Mouse (Mus musculus) liver, embryonic 15.5 days (tissue): Measurements from ENCODE around the gene Rara. TPM values are rescaled to one million over a fixed set of nuclear protein-coding genes. Genes with fewer than 3 reads are reported as not detected.

Source experiments
- ATAC-seq: fragments of 200-750 bp; cut with Nextera tagmentation; 2 replicates; pipeline ENCODE4 v1.8.0; 2017; ENCODE audit warnings: moderate number of reproducible peaks, mild to moderate bottlenecking, moderate library complexity; ENCODE audit not compliant: insufficient read depth
- H3K27ac ChIP-seq: fragments of 300-500 bp; sonication (generic); replicated peaks from 2 replicates; pipeline ENCODE4 v1.5.1; 2015; ENCODE audit warnings: mild to moderate bottlenecking, inconsistent platforms
- H3K27me3 ChIP-seq: fragments of 300-500 bp; sonication (generic); 2 replicates; pipeline ENCODE4 v1.6.1; 2015; ENCODE audit warnings: mild to moderate bottlenecking, inconsistent platforms
- H3K36me3 ChIP-seq: fragments of 300-500 bp; sonication (generic); replicated peaks from 2 replicates; pipeline ENCODE4 v1.6.1; 2015; ENCODE audit warnings: moderate library complexity, mild to moderate bottlenecking, inconsistent platforms
- H3K4me1 ChIP-seq: fragments of 300-500 bp; sonication (generic); replicated peaks from 2 replicates; pipeline ENCODE4 v1.6.1; 2015; ENCODE audit warnings: inconsistent platforms
- H3K4me2 ChIP-seq: fragments of 300-500 bp; sonication (generic); 2 replicates; pipeline ENCODE4 v1.6.1; 2015; ENCODE audit warnings: moderate library complexity, mild to moderate bottlenecking, inconsistent platforms
- H3K4me3 ChIP-seq: fragments of 300-500 bp; sonication (generic); replicated peaks from 2 replicates; pipeline ENCODE4 v1.5.1; 2015; ENCODE audit warnings: mild to moderate bottlenecking, inconsistent platforms
- H3K9ac ChIP-seq: fragments of 300-500 bp; sonication (generic); 2 replicates; pipeline ENCODE4 v1.6.1; 2015; ENCODE audit warnings: moderate library complexity, mild to moderate bottlenecking, inconsistent platforms
- H3K9me3 ChIP-seq: fragments of 300-500 bp; sonication (generic); replicated peaks from 2 replicates; pipeline ENCODE4 v1.6.1; 2016; ENCODE audit warnings: inconsistent platforms
- WGBS: fragments of 180-500 bp; shearing (Covaris S2); methylation state at CpG from one replicate; pipeline ENCODE4 v1.1.7; 2015; ENCODE audit warnings: mixed read lengths; ENCODE audit not compliant: insufficient replicate concordance; 5-methylcytosine and 5-hydroxymethylcytosine counted together
- polyA plus RNA-seq: library from polyadenylated mRNA; unstranded; fragments of >200 nt; fragmentation: Nextera tagmentation; extraction: Ambion mirVana; gene quantifications from 2 replicates; pipeline ENCODE4 v1.2.1, GENCODE M21; 2015

Rara gene
- polyA plus RNA-seq, 1 experiment from 2014 or later, result 4.5 TPM

DNA sequence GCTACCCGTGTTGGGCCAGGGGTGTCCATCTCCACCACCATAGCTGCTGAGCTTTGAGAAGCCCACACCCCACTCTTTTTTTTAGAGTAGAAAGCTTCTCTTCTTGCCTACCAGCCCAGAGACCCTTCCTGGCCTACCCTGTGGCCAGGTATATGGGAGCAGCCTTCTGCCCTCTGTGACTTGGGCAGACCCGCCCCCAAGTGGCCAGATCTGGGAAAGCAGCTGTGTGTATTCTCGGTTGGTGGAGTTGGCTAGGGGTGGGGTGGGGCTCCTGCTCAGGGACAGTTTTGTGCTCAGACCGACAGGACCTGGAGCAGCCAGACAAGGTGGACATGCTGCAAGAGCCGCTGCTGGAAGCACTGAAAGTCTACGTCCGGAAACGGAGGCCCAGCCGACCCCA lies 44.6 kb downstream of the Rara start:
- no peaks in the 10 kb centered on the region for H3K9me3 ChIP-seq
- no peak overlapping the region for H3K9ac ChIP-seq
- peaks cover 37% of the 10 kb centered on the region for H3K27me3 ChIP-seq
- peaks cover 26% of the 10 kb centered on the region; the same call in 1 of the 2 replicates for H3K36me3 ChIP-seq
- H3K4me1 ChIP-seq, result peaks cover 20% of the 10 kb centered on the region
- H3K4me3 ChIP-seq, result no peak overlapping the region
- no peak overlapping the region for H3K27ac ChIP-seq
- 50% methylated on average over 9 of the region's 9 CpGs for WGBS
- no peak overlapping the region for H3K4me2 ChIP-seq
- 0 out of 2 replicates have a peak, but pooled peaks have one; percentile 32 for ATAC-seq

DNA sequence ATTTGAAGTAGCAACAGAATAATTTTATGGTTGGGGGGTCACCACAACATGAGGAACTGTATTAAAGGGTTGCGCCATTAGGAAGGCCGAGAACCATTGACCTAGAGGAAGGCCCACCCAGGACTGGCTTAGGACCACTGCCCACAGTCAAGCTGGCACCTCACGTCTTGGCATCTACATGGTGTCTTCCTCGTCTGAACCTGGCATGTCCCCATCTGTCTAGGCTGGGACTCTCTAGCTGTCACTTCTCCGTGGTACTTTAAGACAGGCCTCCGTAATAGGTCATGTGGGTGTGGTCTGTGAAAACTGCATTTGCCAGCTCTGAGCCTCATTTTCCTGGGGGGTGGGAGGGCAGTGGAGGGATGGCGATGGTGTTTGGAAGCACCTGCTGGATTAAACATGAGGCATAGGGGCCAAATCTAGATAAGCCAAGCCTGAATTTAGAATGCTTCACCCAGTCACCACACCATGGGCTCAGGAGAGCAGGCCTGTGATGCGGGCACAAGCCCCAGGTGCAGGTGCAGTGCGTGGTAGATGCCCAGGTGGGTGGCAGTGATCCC lies 45.3 kb downstream of the Rara start:
- Histone ChIP-seq H3K9me3 (no peaks in the 10 kb centered on the region), H3K27me3 (peaks cover 30% of the 10 kb centered on the region), H3K9ac (no peak overlapping the region), H3K4me1 (peaks cover 23% of the 10 kb centered on the region), H3K36me3 (peaks cover 22% of the 10 kb centered on the region; the same call in 1 of the 2 replicates), H3K4me2 (no peak overlapping the region), H3K27ac (no peak overlapping the region), H3K4me3 (no peak overlapping the region)
- no peak for ATAC-seq
- 74% methylated on average over 9 of the region's 9 CpGs for WGBS

DNA sequence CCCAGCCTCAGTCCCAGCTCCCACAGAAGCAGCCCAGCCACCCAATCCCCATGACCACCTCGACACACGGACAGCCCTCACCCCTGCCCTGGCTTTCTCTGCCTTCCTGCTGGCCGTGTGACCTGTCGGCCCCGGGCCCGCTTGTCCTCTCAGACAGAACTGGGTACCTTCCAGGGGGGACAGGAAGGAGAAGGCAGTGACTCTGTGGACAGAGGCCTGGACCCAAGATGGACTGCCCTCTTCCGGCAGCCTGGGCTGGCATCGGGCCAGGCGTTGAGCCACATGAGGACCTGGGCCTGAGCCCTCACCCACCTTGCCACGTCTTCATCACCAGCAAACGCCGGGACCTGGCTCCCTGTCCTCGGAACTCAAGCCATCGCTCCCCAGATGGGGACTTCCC lies 46.0 kb downstream of the Rara start:
- WGBS, result 83% methylated on average over 14 of the region's 14 CpGs
- Histone ChIP-seq H3K27ac (no peak overlapping the region), H3K4me1 (peaks cover 19% of the 10 kb centered on the region), H3K4me2 (no peak overlapping the region), H3K27me3 (peaks cover 25% of the 10 kb centered on the region), H3K4me3 (no peak overlapping the region), H3K36me3 (peaks cover 16% of the 10 kb centered on the region; the same call in 1 of the 2 replicates), H3K9me3 (no peaks in the 10 kb centered on the region), H3K9ac (no peak overlapping the region)
- ATAC-seq, result no peak

DNA sequence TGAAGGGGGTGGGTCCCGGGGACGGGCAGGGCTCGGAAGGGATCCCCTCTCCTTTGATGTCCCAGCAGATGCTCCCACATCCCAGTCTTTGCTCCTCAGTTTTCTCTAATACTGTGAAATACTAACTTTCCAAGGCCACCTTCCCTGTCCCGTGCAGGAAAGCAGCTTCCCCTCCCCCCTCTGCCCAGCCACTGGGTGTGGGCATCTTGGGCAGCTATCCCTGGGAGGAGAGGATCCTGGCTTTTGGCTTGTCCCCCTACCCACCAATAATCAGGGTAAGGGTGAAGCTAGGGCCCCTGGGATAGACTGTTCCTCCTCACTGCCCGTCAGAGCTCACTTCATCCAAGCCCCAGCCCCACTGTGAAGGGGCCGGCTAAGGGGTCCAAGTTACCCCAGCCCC lies 46.6 kb downstream of the Rara start:
- H3K4me2 ChIP-seq, result no peak overlapping the region
- no peak overlapping the region for H3K9ac ChIP-seq
- no peak overlapping the region for H3K27ac ChIP-seq
- no peak for ATAC-seq
- H3K4me3 ChIP-seq, result no peak overlapping the region
- H3K9me3 ChIP-seq, result no peaks in the 10 kb centered on the region
- H3K36me3 ChIP-seq, result peaks cover 16% of the 10 kb centered on the region; the same call in 1 of the 2 replicates
- WGBS, result 71% methylated on average over 6 of the region's 6 CpGs
- H3K4me1 ChIP-seq, result peaks cover 16% of the 10 kb centered on the region
- H3K27me3 ChIP-seq, result peaks cover 27% of the 10 kb centered on the region

DNA sequence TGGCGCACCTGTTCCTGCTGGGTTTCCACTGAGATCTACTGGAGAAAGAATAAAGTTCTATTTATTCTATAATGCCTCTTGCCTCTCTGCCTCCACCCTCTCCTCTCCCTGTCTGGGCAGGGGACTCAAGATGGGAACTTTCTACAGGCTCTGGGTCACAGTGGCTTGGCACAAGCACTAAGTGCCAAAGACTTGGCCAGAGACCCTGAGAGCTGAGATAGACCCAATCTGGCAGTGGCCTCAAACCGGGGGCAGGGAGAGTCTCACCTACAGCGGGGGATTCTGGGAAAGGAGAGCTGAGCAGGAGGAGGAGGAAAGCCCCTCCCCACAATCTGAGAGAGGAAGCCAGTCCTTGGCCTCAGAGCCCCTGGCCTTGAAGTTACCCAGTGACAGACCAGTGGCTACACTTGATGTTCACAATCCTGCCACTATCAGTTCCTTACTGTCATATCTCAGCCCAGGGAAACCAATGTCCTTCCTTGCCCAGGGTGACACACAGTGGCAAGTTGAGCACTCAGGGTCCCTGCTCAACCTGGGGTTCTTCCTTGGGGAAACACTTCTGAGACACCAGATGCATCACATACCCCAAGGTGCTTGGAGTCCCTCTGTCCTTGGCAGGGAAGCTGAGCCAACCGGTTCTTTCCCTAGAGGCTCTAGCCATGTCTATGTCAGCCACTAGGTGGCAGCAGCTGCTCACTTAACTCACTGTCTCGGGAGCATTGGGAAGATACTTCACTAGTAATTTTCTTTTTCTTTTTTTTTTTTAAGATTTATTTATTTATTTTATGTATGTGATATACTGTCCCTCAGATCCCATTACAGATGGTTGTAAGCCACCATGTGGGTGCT lies 47.5 kb downstream of the Rara start:
- ATAC-seq, result no peak
- Histone ChIP-seq H3K9ac (no peak overlapping the region), H3K9me3 (no peaks in the 10 kb centered on the region), H3K27ac (no peak overlapping the region), H3K4me2 (no peak overlapping the region), H3K27me3 (peaks cover 27% of the 10 kb centered on the region), H3K4me3 (no peak overlapping the region), H3K4me1 (peaks cover 9% of the 10 kb centered on the region), H3K36me3 (peaks cover 16% of the 10 kb centered on the region; the same call in 1 of the 2 replicates)
- 49% methylated on average over 5 of the region's 5 CpGs for WGBS

DNA sequence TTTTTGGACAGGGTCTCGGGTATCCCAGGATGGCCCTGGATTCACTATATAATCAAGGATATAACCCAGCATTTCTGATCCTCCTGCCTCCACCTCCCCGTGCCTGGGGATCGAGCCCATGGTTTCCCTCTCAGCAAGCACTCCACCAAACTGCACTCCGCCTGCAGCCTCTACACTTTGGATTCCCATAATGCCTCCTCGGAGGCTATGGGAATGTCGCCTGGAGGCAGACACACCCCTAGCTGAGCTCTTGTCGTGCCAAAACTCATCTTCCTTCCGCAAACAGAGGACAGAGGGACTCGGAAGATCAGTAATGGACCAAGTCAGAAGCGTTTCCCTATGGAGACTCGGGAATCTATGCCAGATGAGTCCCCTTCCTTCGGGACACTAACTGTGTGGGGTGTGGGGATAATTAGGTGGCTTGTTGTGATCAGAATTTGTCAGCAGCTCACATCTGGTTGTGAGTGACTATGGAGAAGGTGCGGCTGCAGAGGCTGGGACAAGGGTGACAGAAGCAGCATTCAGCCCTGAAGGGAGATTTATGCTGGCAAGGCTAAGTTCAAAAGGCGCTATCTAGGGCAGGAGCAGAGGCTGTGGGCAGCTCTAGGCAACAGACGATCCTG lies 51.0 kb downstream of the Rara start:
- ATAC-seq, result no peak
- peaks cover 53% of the 10 kb centered on the region for H3K27me3 ChIP-seq
- no peak overlapping the region for H3K4me3 ChIP-seq
- H3K36me3 ChIP-seq, result peaks cover 2% of the 10 kb centered on the region; the same call in 1 of the 2 replicates
- no peak overlapping the region for H3K27ac ChIP-seq
- H3K9ac ChIP-seq, result no peak overlapping the region
- H3K9me3 ChIP-seq, result no peaks in the 10 kb centered on the region
- 57% methylated on average over 15 of the region's 15 CpGs for WGBS
- H3K4me1 ChIP-seq, result peaks cover 22% of the 10 kb centered on the region
- H3K4me2 ChIP-seq, result no peak overlapping the region

DNA sequence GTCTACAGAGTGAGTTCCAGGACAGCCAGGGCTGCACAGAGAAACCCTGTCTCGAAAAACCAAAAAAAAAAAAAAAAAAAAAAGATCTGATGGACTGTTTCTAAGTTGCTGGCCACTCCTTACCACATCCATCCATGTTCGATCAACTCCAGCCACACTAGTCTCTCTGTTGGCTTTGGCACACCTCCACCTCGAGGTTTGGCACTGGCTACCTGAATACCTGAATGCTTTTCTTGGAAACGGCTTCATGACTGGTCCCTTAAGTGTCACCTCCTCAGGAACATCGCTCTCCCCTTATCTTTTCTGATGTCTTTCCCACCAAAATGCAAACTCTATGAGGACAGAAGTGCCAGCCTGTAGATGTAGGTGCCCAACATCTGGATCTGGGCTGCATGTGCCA lies 51.7 kb downstream of the Rara start:
- Histone ChIP-seq H3K36me3 (no peaks in the 10 kb centered on the region), H3K4me1 (peaks cover 22% of the 10 kb centered on the region), H3K4me2 (no peak overlapping the region), H3K9me3 (no peaks in the 10 kb centered on the region), H3K4me3 (no peak overlapping the region), H3K9ac (no peak overlapping the region), H3K27ac (no peak overlapping the region), H3K27me3 (peaks cover 60% of the 10 kb centered on the region)
- ATAC-seq, result no peak
- WGBS, result 65% methylated on average over 5 of the region's 5 CpGs

DNA sequence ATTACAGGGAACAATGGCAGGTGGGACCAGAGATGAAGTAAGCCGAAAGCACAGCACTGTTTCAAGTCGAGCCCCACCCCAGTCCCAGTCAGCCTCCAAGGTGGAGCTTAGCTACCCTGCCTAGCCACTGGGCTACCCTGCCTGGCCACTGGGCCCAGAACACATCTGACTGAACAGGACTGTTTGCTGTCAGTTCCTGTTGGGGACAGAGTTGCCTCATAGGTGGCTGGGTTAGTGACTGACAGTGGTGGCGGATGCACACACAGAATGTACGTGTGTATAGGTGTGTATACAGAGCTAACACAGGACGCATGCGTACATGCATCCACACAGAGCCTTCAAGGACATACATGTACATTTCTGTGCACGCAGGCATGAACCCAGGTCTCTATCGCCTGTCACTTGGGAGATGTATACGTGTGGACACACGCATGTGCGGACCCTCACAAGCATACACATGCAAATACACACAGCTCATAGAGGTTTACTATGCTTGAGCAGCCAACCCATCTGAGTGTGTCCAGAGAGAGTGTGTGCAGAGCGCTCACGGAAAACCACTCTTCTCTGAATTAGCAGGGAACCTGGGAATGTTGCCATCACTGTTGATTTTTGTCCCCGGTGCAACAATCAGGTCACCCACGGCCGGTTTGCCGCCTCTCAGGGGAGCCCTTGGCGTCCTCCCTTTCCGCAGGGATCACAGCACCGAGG lies 53.8 kb downstream of the Rara start:
- H3K27ac ChIP-seq, result no peak overlapping the region
- no peaks in the 10 kb centered on the region for H3K9me3 ChIP-seq
- peaks cover 73% of the 10 kb centered on the region for H3K27me3 ChIP-seq
- H3K9ac ChIP-seq, result no peak overlapping the region
- peaks cover 22% of the 10 kb centered on the region for H3K4me1 ChIP-seq
- H3K4me2 ChIP-seq, result peak overlapping the region; percentile 70
- H3K36me3 ChIP-seq, result no peaks in the 10 kb centered on the region
- H3K4me3 ChIP-seq, result peak overlapping the region; percentile 48
- 33% methylated on average over 20 of the region's 20 CpGs for WGBS
- no peak; the same call in 1 of the 2 replicates for ATAC-seq

DNA sequence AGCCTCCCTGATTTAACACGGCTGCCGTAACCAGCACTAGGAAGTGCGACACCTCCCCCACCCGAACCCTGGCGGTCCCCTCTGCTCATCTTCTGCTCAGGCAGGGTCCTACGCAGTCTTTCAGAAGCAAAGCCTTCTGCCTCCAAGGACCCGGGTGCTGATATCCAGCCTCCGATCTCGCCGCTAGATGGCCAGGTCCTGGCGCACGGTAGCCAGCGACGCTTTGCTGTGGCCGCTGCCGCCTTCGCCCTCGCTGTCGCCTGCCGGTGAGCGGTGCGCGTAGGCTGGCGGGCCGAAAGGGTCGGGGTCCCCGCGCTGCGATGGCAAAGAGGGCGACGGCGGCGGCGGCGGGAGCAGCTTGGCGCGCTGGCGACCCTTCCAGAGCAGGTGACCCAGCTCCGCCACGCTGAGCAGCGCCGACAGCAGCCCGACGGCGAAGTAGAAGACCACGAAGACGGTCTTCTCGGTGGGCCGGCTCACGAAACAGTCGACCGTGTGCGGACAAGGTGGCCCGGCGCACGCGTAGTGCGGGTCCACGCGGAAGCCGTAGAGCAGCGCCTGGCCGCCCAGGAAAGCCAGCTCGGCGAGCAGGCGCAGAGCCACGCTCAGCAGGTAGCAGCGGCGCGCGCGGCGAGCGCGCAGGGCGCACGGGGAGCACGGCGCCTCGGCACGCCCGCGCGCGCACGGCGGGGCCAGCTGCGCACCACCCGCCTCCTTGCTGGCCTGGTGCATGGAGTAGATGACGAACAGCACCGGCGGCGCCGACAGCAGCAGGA lies 54.6 kb downstream of the Rara start:
- Histone ChIP-seq H3K36me3 (no peaks in the 10 kb centered on the region), H3K4me2 (peak overlapping the region; percentile 70), H3K4me1 (peaks cover 22% of the 10 kb centered on the region), H3K27me3 (peaks cover 73% of the 10 kb centered on the region), H3K4me3 (peak overlapping the region; percentile 48), H3K9ac (no peak overlapping the region), H3K9me3 (no peaks in the 10 kb centered on the region), H3K27ac (no peak overlapping the region)
- WGBS, result under 1% methylated on average over 94 of the region's 94 CpGs
- no peak; the same call in 1 of the 2 replicates for ATAC-seq

DNA sequence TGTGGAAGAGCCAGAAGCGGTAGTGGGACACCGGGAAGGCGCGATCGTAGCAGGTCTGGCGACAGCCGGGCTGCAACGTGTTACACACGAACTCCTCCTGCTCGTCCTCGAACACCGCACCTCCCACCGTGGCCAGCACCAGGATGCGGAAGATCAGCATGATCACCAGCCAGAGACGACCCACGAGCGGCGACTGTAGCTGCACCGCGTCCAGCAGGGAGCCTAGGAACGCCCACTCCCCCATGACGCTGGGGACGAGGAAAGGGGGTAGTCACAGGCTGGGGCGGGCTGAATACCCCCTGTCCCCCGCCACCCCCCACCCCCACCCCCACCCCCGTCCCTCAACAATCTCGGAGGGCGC lies 55.1 kb downstream of the Rara start, which contains the start of gene Gjd3:
Gene Gjd3, minus strand, starts transcription at position 244 of the 361 bp plus-strand sequence.
- Histone ChIP-seq H3K36me3 (peaks cover 3% of the 10 kb centered on the region; the same call in 1 of the 2 replicates), H3K4me3 (peak within 1 kb of the TSS; percentile 48), H3K9ac (no peak within 1 kb of the TSS), H3K4me2 (peak within 1 kb of the TSS; percentile 70), H3K27ac (no peak within 1 kb of the TSS), H3K27me3 (peaks cover 73% of the 10 kb centered on the region), H3K4me1 (peaks cover 20% of the 10 kb centered on the region), H3K9me3 (no peaks in the 10 kb centered on the region)
- ATAC-seq, result no peak
- WGBS, result 4% methylated on average over 28 of the region's 28 CpGs
